Mouse (Mus musculus) brown adipose tissue, adult 24 weeks (tissue): ENCODE results near the gene Pknox2. TPM values are rescaled to one million over a fixed set of nuclear protein-coding genes. Genes with fewer than 3 reads are reported as not detected.

Experiments used
- H3K27ac ChIP-seq: fragments of 200-500 bp; replicated peaks from 2 replicates; pipeline ENCODE4 v1.5.1; 2012; ENCODE audit warnings: low read depth, mild to moderate bottlenecking, low read length
- H3K4me1 ChIP-seq: fragments of 200-500 bp; 2 replicates; pipeline ENCODE4 v1.6.1; 2012; ENCODE audit warnings: low read length, mixed read lengths; ENCODE audit not compliant: control insufficient read depth, insufficient read depth, insufficient read length
- H3K4me3 ChIP-seq: fragments of 200-500 bp; 2 replicates; pipeline ENCODE4 v1.5.1; 2012; ENCODE audit warnings: low read depth, mild to moderate bottlenecking, low read length, moderate library complexity; ENCODE audit not compliant: insufficient read depth
- polyA plus RNA-seq: library from polyadenylated mRNA; stranded (reverse); fragments of >200 nt; gene quantifications from 2 replicates; pipeline ENCODE4 v1.2.4, GENCODE M21; 2012; ENCODE audit not compliant: missing spikeins, insufficient read depth, insufficient read length

Gene Pknox2
- polyA plus RNA-seq, 1 experiment = 1.7 TPM

DNA sequence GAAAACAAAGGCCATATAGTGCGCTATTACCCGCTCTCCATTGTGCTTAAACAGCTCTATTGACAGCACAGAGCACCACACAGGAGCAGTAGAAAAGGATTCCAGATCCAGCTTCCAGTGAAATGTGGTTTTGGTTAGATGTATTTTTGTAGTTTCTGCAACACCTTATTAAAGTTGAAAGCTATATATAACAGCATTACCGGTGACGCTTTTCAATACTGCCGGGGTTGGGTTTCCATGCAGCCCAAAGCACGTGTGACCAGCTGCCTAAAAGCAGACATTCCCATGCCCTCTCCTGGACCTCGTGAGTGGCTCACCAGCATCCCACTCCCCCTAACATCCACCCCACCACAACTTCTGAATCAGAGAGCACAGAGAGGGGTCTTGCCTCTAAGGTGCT, 23.8 kb downstream of the Pknox2 start:
- no peaks in the 10 kb centered on the region for H3K4me1 ChIP-seq
- no peak overlapping the region for H3K4me3 ChIP-seq
- H3K27ac ChIP-seq = no peak overlapping the region

DNA sequence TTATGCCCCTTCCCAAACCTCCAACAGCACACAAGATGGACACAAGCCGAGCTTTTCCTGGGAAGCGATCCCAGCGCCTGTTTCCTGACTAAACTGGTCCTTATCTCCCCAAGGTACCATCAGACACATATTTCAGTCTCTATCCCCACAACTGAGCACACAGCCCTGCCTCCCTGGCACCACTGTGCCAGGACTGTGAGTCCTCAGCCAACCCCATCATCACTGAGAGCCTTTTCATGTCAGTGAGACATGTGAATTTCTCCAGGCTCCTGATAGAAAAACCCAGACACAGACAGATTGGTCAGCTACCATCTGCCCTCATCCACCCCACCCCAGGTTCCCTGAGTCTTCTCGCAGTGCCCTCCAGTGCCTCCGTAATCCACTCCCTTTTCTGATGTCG, 24.2 kb downstream of the Pknox2 start:
- Histone ChIP-seq H3K4me1 (no peaks in the 10 kb centered on the region), H3K27ac (no peak overlapping the region), H3K4me3 (no peak overlapping the region)

DNA sequence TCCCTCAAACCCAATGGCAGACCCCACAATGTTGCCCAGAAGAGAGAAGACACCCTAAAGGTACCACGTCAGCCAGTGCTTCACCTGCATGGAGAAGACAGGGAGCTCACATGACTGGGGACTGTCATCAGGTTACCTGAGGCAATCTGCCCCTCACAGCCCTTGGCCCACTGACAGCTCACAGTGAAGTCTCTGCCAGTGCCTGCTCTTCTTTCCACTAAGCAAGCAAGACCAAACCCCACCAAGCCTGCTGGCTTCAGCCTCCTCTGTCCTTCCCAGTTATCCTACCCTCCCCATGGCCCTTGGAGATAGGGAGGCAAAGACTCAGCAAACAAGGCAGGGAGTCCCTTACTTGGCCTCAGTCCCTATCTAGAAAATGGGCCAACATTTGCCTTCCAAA, 24.8 kb downstream of the Pknox2 start:
- H3K4me3 ChIP-seq = no peak overlapping the region
- H3K4me1 ChIP-seq = no peaks in the 10 kb centered on the region
- H3K27ac ChIP-seq = no peak overlapping the region

DNA sequence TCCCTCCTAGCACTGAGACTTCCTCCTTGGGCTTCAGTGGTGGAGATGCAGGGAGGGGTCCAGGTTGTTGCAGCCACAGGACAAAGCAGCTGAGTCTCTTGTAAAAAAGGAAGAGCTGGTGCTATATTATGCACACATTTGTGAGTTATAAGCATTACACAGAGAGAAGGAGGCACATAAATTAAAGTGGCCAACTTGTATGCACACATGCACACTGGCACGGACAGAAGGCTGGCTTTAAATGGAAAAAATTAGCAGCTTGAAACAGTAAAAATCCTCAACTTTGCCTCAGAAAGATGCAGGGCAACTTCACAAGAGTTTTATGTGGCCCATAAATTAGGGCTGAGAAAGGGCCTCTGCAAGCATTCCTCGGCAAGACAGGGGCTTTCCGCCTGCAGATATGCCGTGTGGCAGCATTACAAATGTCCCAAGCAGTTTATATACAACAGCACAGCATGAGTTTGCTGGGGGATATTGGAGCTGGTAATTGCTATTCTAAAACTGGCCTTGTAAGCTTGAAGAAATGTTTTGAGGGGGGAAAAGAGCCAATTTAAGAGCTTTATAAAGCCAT, 25.4 kb downstream of the Pknox2 start:
- Histone ChIP-seq H3K27ac (no peak overlapping the region), H3K4me1 (no peaks in the 10 kb centered on the region), H3K4me3 (no peak overlapping the region)

DNA sequence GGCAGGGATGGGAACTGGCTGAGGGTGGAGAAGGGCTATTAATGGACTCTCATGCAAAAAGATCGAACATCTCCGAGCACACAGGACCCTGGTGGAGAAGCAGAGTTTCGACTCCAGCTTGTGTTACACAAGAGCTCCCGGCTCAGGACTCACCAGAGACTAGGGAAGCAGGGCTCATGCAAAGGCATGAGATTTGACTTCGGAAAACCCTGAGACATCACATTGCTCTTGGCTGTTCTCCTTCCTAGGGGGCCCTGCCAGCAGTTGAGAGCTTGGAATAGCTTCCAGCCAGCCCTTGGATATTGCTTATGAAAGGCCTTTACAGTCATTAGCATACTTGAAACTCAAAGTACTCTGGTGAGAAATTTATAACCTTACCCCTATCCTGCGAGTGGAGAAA, 26.4 kb downstream of the Pknox2 start:
- no peak overlapping the region for H3K27ac ChIP-seq
- no peaks in the 10 kb centered on the region for H3K4me1 ChIP-seq
- H3K4me3 ChIP-seq = no peak overlapping the region

DNA sequence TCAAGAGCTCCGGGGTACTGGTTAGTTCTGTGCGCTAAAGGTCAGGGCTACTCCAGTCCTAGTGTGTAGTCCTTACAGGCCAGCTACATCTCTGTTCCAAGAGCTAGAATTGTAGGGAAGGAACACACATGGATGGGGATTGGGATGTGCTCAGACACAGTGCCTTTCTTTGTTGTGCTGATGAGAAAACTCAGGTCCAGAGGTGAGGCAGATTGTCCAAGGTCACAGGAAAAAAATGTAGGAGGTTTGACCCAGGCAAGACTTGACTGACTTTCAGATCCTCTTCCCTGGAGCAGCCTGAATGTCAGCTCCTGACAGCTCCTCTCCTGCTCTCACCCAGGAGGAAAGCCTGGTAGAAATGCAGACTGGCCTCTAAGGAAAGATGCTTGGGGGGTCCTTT, 29.7 kb downstream of the Pknox2 start:
- Histone ChIP-seq H3K4me1 (no peaks in the 10 kb centered on the region), H3K4me3 (no peak overlapping the region), H3K27ac (no peak overlapping the region)

DNA sequence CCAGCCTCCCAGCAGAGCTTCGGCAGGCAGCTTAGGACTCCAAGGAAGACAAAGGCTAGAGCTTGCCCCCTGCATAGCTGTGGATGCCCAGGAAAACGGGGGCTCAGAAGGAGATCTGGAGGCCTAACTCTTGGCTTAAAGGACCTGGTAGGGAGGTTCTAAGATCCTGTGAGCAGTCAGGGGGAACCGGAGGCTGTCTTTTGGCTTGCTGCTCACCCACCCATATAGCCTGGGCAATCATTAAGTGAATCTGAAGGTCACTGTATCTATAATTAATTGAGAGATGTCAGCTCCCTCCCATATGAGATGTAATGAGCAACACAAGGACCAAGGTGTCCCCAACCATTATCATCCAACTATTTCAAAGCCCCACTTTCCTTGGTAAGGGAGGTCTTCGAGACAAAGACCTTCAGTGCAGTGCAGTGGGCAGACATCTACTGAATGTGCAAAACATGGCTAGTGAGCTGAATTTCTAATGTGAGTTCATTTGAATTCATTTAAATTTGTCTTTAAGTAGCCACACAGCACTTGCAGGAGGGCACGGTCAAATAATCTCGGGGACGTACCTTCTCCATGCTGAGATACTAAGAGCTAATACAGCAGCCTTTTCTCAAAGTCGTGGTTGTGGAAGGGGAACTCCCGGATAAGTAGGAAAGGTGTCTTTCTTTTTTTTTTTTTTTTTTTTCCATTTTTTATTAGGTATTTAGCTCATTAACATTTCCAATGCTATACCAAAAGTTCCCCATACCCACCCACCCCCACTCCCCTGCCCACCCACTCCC, 30.4 kb downstream of the Pknox2 start:
- Histone ChIP-seq H3K4me3 (no peak overlapping the region), H3K27ac (no peak overlapping the region), H3K4me1 (no peaks in the 10 kb centered on the region)

DNA sequence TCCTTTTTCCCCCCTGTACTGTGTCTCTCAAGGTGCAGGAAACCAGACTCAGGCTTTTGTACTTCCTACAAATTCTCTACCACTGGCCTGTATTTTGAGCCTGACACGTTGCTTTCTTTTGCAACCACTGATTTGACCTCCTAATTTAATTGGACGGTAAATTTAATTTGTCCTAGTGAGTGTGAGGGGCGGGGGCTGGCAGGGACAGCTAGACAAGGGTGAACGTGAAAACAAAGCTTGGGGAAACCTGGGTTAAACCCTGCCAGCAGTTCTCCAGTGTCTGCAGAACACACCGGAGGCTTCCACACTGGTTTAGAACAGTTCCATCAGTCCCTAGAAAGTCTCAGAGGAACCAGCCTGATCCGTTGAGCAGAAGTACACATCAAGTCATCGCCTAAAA, 31.4 kb downstream of the Pknox2 start:
- no peak overlapping the region for H3K27ac ChIP-seq
- no peaks in the 10 kb centered on the region for H3K4me1 ChIP-seq
- H3K4me3 ChIP-seq = no peak overlapping the region

DNA sequence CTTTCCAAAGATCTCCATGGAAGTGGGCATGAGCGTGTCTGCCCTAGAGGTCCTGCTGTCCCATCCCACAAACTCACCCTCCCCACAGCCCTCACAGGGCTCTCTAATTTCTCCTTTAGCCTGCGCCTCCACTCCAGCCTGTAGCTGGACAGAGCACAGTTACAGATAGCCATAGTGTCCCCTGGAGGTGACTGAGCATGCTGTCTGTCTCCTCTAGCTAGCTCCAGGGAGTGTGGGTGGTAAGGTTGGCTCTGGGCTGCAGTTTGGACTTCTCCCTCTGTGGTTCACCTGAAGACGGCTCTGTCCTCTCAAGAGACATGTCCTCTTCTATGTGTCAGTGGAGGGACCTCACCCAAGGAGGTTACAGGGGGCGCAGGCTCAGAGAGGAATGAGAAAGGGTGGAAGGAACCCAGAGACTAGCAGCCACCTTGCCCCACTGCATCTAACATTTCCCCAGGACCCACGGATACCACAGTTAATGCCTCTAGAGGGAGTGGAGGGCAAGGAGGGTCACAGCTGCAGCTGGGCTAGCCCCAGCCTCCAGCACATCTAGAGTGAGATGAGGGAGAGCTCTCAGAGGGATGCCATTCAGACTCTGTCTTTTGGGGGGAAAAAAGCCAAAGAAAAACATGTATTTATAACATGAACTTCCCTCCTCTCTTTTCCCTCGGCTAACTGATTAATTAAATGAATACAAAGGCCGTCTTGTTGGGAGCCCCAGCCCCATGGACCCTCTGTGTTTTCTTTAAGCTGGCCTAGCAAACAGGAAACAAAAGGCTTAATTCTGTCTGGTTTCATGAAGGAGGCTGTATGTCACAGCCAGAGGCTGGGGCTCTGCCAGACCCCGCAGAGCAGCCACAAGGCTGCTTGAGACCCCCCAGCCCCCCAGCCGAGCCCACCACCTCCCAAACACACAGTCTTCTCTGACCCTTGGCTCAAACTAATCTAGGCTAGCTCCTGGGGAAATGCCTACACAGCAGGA, 32.6 kb downstream of the Pknox2 start:
- H3K4me3 ChIP-seq = no peak overlapping the region
- no peak overlapping the region for H3K27ac ChIP-seq

DNA sequence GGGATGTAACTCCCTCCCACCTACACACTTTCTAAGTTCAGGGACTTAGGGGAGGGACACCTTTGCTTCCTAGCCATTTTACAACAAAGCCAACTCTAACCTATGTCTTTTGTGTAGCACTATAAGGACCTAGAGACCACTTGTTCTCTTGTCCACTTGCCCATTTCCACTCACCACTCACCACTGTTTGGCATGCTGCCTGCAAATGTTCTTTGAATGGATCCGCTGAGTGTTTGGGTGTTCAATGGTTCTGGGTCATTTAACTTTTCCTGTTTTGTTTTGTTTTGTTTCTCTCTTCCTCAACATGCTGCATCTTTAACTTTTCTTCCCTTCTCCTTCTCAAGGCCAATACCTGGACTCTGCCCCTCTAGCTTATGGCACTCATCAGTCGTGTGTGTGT, 39.7 kb downstream of the Pknox2 start:
- H3K4me3 ChIP-seq = no peak overlapping the region
- H3K4me1 ChIP-seq = peaks cover 3% of the 10 kb centered on the region; the same call in 1 of the 2 replicates
- no peak overlapping the region for H3K27ac ChIP-seq

More for the DNA sequence above, 32.6 kb downstream of the Pknox2 start:
- H3K4me1 ChIP-seq = no peaks in the 10 kb centered on the region

DNA sequence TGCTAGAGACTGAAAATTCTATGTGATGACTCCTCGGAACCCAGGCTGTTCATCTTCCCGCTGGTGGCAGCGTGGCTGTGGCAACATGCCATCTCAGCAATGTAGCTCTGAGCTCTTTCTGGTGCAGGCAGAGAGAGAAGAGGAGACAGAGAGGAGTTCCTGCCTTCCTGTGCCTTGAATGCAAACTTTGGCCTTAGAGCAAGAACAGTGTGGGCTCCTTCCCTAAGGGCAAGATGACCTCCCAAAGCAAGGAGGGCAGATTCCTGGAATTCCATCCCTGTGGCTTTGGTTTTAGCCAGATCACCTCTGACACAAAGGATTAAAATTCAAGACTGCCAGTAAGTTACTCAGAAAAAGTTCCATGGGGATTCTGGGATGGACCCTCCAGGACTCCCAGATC, 40.4 kb downstream of the Pknox2 start:
- Histone ChIP-seq H3K27ac (no peak overlapping the region), H3K4me1 (peaks cover 3% of the 10 kb centered on the region; the same call in 1 of the 2 replicates), H3K4me3 (no peak overlapping the region)

DNA sequence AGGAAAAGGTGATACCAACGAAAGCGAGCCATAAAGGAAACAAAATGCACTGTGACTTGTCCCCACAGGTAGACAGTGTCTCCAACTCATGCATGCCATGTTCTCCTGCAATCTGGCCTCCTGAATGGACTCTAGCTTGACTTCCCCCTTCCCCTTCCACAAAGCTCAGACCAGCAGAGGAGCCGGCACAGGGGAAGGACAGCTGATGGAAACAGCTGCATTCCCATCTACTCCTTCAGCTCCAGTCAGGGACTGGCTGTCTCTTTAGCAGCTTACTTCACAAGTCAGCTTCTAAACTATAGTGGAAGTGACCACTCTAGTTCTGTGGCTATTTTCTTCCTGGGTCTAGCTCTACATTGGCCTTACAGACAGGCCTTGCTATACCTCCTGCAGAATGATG, 43.0 kb downstream of the Pknox2 start:
- H3K4me3 ChIP-seq = no peak overlapping the region
- H3K4me1 ChIP-seq = peaks cover 3% of the 10 kb centered on the region; the same call in 1 of the 2 replicates

DNA sequence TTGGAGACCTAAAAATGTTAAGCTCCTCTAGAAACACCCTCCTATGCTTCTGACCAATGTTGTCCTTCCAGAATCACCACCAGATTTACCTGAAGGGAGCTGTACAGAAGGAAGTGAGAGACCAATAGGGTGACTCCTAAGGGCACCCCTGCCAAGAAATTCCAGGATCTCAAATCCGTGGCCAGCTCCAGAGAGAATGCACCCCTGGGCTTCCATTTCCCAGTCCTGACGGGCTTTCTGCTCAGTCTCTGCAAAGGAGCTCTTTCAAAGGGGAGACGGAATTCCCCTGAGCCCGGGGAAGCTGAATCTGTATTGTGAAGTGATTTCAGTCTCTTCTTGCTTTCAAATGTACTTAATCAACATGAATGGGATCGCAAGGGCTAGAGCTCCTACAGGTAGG, 43.4 kb downstream of the Pknox2 start:
- Histone ChIP-seq H3K4me1 (peaks cover 3% of the 10 kb centered on the region; the same call in 1 of the 2 replicates), H3K4me3 (no peak overlapping the region), H3K27ac (no peak overlapping the region)

More for the DNA sequence above, 43.0 kb downstream of the Pknox2 start:
- no peak overlapping the region for H3K27ac ChIP-seq

DNA sequence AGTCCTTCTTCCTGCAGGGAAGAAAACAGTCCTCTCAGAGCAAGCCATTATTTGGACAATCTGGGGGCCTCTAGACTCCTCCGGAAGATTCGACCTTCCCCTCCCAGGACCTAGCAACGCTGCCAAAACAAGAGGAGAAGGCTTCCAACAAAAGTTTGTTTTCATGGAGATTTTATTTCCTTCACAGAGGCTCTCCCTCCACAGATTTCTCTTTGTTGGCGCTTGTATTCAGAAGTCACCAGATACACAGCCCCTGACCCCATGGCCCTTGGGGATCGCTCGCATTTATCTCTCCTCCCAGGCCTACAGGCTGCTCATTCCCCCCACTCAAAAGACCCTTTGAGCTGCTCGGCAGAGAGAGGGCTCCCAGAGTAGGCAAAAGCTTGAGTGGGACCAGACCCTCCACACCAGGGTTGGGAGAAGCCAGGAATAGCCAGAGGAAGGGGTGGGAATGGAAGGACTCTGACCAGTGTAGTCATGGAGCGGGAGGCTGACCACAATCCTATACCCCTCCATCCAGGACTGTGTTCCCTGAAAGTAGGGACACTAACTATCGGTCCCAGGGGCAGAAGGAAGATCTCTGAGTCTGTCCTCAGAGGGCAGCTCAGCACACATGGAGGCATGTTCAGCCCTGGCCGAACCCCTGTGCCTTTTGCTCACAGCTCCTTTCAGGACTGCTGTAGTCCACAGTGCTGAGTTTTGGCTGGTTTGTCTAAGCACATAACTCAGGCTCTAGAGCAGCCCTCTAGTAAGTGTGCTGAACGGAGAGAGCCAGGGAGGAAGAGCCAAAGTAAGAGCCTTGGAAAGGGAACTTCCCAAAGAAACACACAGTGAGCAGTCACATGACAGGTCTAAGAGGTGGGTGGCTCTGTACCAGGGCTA, 45.9 kb downstream of the Pknox2 start:
- H3K4me1 ChIP-seq = no peaks in the 10 kb centered on the region
- peak overlapping the region; percentile 46; the same call in 1 of the 2 replicates for H3K27ac ChIP-seq
- H3K4me3 ChIP-seq = no peak overlapping the region
